Mouse (Mus musculus): ENCODE measurements around the gene Slc5a5. TPM values are rescaled to one million over a fixed set of nuclear protein-coding genes. Genes with fewer than 3 reads are reported as not detected.
"Not testable (repeated sequence)": the region's sequence is repeated elsewhere in the genome, so short reads cannot be mapped to it uniquely, and the experiment has no call there.

The Slc5a5 gene
- polyA plus RNA-seq, 1 experiment from 2014 or later = 0.95 TPM

GRCm38 (mm10) chr8:70899226-70899625, 6.7 kb upstream of the Slc5a5 start:
- ATAC-seq (ENCODE audit: low FRiP score) = no peak
- H3K4me2 ChIP-seq = no peak overlapping the region
- peaks cover 19% of the 10 kb centered on the region for H3K4me1 ChIP-seq (replicated peaks)
- H3K27me3 ChIP-seq = peaks cover 40% of the 10 kb centered on the region
- no peak overlapping the region for H3K4me3 ChIP-seq
- no peaks in the 10 kb centered on the region for H3K9me3 ChIP-seq
- peaks cover 18% of the 10 kb centered on the region for H3K36me3 ChIP-seq
- no peak overlapping the region for H3K27ac ChIP-seq
- H3K9ac ChIP-seq = peak overlapping the region; percentile 76; the same call in 1 of the 2 replicates
- WGBS = 96% methylated on average over 2 of the region's 2 CpGs

GRCm38 (mm10) chr8:70898661-70899198, 6.2 kb upstream of the Slc5a5 start:
- Histone ChIP-seq H3K4me3 (peak overlapping the region; percentile 80; the same call in 1 of the 2 replicates), H3K27me3 (peaks cover 40% of the 10 kb centered on the region), H3K4me1 (replicated peaks) (peaks cover 19% of the 10 kb centered on the region), H3K27ac (peak overlapping the region; percentile 78), H3K9me3 (no peaks in the 10 kb centered on the region), H3K36me3 (peaks cover 23% of the 10 kb centered on the region), H3K4me2 (peak overlapping the region; percentile 76), H3K9ac (peak overlapping the region; percentile 76)
- ATAC-seq (ENCODE audit: low FRiP score) = no peak
- 60% methylated on average over 2 of the region's 2 CpGs for WGBS

GRCm38 (mm10) chr8:70897681-70898413, 5.3 kb upstream of the Slc5a5 start:
- peak overlapping the region; percentile 80 for H3K4me3 ChIP-seq
- H3K9me3 ChIP-seq = no peaks in the 10 kb centered on the region
- peak; percentile 54 for ATAC-seq (ENCODE audit: low FRiP score)
- H3K27ac ChIP-seq = peak overlapping the region; percentile 78
- under 1% methylated on average over 20 of the region's 20 CpGs for WGBS
- peaks cover 21% of the 10 kb centered on the region for H3K4me1 ChIP-seq (replicated peaks)
- H3K4me2 ChIP-seq = peak overlapping the region; percentile 76
- peaks cover 32% of the 10 kb centered on the region for H3K36me3 ChIP-seq
- H3K9ac ChIP-seq = peak overlapping the region; percentile 76
- H3K27me3 ChIP-seq = peaks cover 41% of the 10 kb centered on the region

- under 1% methylated on average over 60 of the region's 60 CpGs for WGBS
- peak; percentile 97 for ATAC-seq (ENCODE audit: low FRiP score)
- Histone ChIP-seq H3K27ac (peak within 1 kb of the TSS; percentile 81), H3K27me3 (peaks cover 41% of the 10 kb centered on the region), H3K36me3 (peaks cover 33% of the 10 kb centered on the region), H3K9me3 (no peaks in the 10 kb centered on the region), H3K4me2 (peak within 1 kb of the TSS; percentile 98), H3K4me3 (peak within 1 kb of the TSS; percentile 80), H3K4me1 (replicated peaks) (peaks cover 28% of the 10 kb centered on the region), H3K9ac (peak within 1 kb of the TSS; percentile 92)
Observed at GRCm38 (mm10) chr8:70897021-70897680, 4.6 kb upstream of the Slc5a5 start, which contains the start of gene Rpl18a. TSS of gene Rpl18a (minus strand) at chr8:70897412.

GRCm38 (mm10) chr8:70896316-70897020, 3.9 kb upstream of the Slc5a5 start:
- Histone ChIP-seq H3K9me3 (no peaks in the 10 kb centered on the region), H3K27me3 (peaks cover 43% of the 10 kb centered on the region), H3K4me3 (peak overlapping the region; percentile 80), H3K4me2 (peak overlapping the region; percentile 98), H3K9ac (peak overlapping the region; percentile 92), H3K36me3 (peaks cover 33% of the 10 kb centered on the region), H3K4me1 (replicated peaks) (peaks cover 31% of the 10 kb centered on the region), H3K27ac (peak overlapping the region; percentile 81)
- ATAC-seq (ENCODE audit: low FRiP score) = no peak; the same call in 1 of the 2 replicates
- 3% methylated on average over 25 of the region's 25 CpGs for WGBS

- peak overlapping the region; percentile 80 for H3K4me3 ChIP-seq
Observed at GRCm38 (mm10) chr8:70895571-70896259, 3.2 kb upstream of the Slc5a5 start.

GRCm38 (mm10) chr8:70894771-70895545, 2.4 kb upstream of the Slc5a5 start:
- no peak overlapping the region for H3K27ac ChIP-seq
- H3K27me3 ChIP-seq = peaks cover 57% of the 10 kb centered on the region
- H3K36me3 ChIP-seq = peaks cover 37% of the 10 kb centered on the region
- ATAC-seq (ENCODE audit: low FRiP score) = no peak
- no peaks in the 10 kb centered on the region for H3K9me3 ChIP-seq
- H3K4me3 ChIP-seq = no peak overlapping the region
- peaks cover 31% of the 10 kb centered on the region for H3K4me1 ChIP-seq (replicated peaks)
- 90% methylated on average over 8 of the region's 8 CpGs for WGBS
- no peak overlapping the region for H3K9ac ChIP-seq
- H3K4me2 ChIP-seq = no peak overlapping the region

More at GRCm38 (mm10) chr8:70895571-70896259, 3.2 kb upstream of the Slc5a5 start:
- Histone ChIP-seq H3K9ac (peak overlapping the region; percentile 92), H3K27me3 (peaks cover 50% of the 10 kb centered on the region), H3K4me1 (replicated peaks) (peaks cover 31% of the 10 kb centered on the region), H3K4me2 (peak overlapping the region; percentile 98), H3K36me3 (peaks cover 36% of the 10 kb centered on the region)
- H3K9me3 ChIP-seq; H3K27ac ChIP-seq; ATAC-seq (ENCODE audit: low FRiP score): not testable (repeated sequence)
- WGBS = 80% methylated on average over 24 of the region's 24 CpGs

GRCm38 (mm10) chr8:70894385-70894720, 1.8 kb upstream of the Slc5a5 start:
- ATAC-seq (ENCODE audit: low FRiP score) = no peak
- peaks cover 63% of the 10 kb centered on the region for H3K27me3 ChIP-seq
- 73% methylated on average over 2 of the region's 2 CpGs for WGBS

GRCm38 (mm10) chr8:70893656-70894384, 1.3 kb upstream of the Slc5a5 start:
- Histone ChIP-seq H3K27me3 (peaks cover 68% of the 10 kb centered on the region), H3K4me1 (replicated peaks) (peaks cover 31% of the 10 kb centered on the region), H3K4me2 (no peak overlapping the region), H3K9me3 (no peaks in the 10 kb centered on the region), H3K9ac (no peak overlapping the region), H3K27ac (no peak overlapping the region), H3K4me3 (no peak overlapping the region), H3K36me3 (peaks cover 37% of the 10 kb centered on the region)
- no peak for ATAC-seq (ENCODE audit: low FRiP score)
- 28% methylated on average over 12 of the region's 12 CpGs for WGBS

More at GRCm38 (mm10) chr8:70894385-70894720, 1.8 kb upstream of the Slc5a5 start:
- no peaks in the 10 kb centered on the region for H3K9me3 ChIP-seq
- no peak overlapping the region for H3K27ac ChIP-seq
- peaks cover 31% of the 10 kb centered on the region for H3K4me1 ChIP-seq (replicated peaks)
- H3K4me3 ChIP-seq = no peak overlapping the region
- H3K9ac ChIP-seq = no peak overlapping the region
- no peak overlapping the region for H3K4me2 ChIP-seq
- H3K36me3 ChIP-seq = peaks cover 37% of the 10 kb centered on the region

GRCm38 (mm10) chr8:70892896-70893655, 519 bp upstream of the Slc5a5 start:
- Histone ChIP-seq H3K9me3 (no peaks in the 10 kb centered on the region), H3K36me3 (peaks cover 37% of the 10 kb centered on the region), H3K4me2 (peak overlapping the region; percentile 44), H3K4me3 (peak overlapping the region; percentile 30), H3K27me3 (peaks cover 73% of the 10 kb centered on the region), H3K27ac (no peak overlapping the region), H3K4me1 (replicated peaks) (peaks cover 24% of the 10 kb centered on the region), H3K9ac (peak overlapping the region; percentile 61)
- no peak for ATAC-seq (ENCODE audit: low FRiP score)
- 26% methylated on average over 20 of the region's 20 CpGs for WGBS
